Mouse (Mus musculus) embryonic fibroblast, embryonic 13.5 days (primary cell): Measurements from ENCODE around the gene Fgf11. TPM values are rescaled to one million over a fixed set of nuclear protein-coding genes. Genes with fewer than 3 reads are reported as not detected.

Experiments
- H3K27ac ChIP-seq: 2 replicates; pipeline ENCODE4 v1.5.1; 2012; ENCODE audit warnings: low read length, control low read depth, inconsistent platforms; ENCODE audit not compliant: insufficient read depth
- H3K4me1 ChIP-seq: 2 replicates; pipeline ENCODE4 v1.6.1; 2011; ENCODE audit warnings: low read length; ENCODE audit not compliant: control insufficient read depth, insufficient read depth
- H3K4me3 ChIP-seq: 2 replicates; pipeline ENCODE4 v1.5.1; 2011; ENCODE audit warnings: mild to moderate bottlenecking, control low read depth, low read length; ENCODE audit not compliant: insufficient read depth
- CTCF ChIP-seq: IDR thresholded peaks from 2 replicates; pipeline ENCODE4 v1.5.1; 2011; ENCODE audit warnings: mild to moderate bottlenecking, control low read depth, low read length, moderate library complexity, borderline replicate concordance; ENCODE audit not compliant: insufficient read depth
- POLR2A ChIP-seq: IDR thresholded peaks from 2 replicates; pipeline ENCODE4 v1.6.1; 2011; ENCODE audit warnings: low read depth, mild to moderate bottlenecking, control low read depth, low read length, moderate library complexity
- polyA plus RNA-seq: library from polyadenylated mRNA; stranded (reverse); fragments of >200 nt; gene quantifications from 2 replicates; pipeline ENCODE4 v1.2.4, GENCODE M21; 2011; ENCODE audit warnings: low read depth; ENCODE audit not compliant: missing spikeins, insufficient read length

Fgf11 gene
- polyA plus RNA-seq, 1 experiment: 2.5 TPM

GRCm38 (mm10) chr11:69837604-69837951 lies 35.9 kb upstream of the Fgf11 start, which contains the start of gene Nlgn2:
Gene Nlgn2 (minus strand): TSS chr11:69837784.
- H3K4me3 ChIP-seq: peak within 1 kb of the TSS; percentile 76
- peak within 1 kb of the TSS; percentile 35 for H3K27ac ChIP-seq
- peak; percentile 53 for TF ChIP-seq POLR2A
- TF ChIP-seq CTCF: no peak
- peaks cover 3% of the 10 kb centered on the region; the same call in 1 of the 2 replicates for H3K4me1 ChIP-seq

GRCm38 (mm10) chr11:69836703-69837576 lies 35.3 kb upstream of the Fgf11 start:
- peaks cover 3% of the 10 kb centered on the region; the same call in 1 of the 2 replicates for H3K4me1 ChIP-seq
- TF ChIP-seq CTCF (no peak), POLR2A (no peak)
- no peak overlapping the region for H3K27ac ChIP-seq
- H3K4me3 ChIP-seq: peak overlapping the region; percentile 76

DNA sequence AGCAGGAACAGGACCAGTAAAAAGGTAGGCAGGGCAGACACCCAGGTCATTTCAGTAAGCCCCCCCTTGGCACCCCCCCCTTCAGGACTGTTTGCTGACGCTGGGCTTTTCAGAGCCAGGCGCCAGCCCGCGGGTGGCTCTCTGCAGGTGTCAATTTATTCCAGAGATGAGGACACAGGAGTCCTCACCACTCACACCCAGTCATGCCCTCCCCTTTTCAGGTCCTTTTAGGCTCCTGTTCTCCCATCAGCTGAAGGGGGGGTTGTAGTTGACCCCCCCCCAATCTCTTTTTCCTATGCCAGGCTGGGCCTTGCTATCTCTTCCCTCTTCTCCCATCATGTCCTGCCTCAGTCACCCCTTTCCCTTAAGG lies 34.3 kb upstream of the Fgf11 start:
- peak overlapping the region; percentile 76 for H3K4me3 ChIP-seq
- TF ChIP-seq CTCF (no peak), POLR2A (no peak)
- no peak overlapping the region for H3K27ac ChIP-seq
- H3K4me1 ChIP-seq: peaks cover 3% of the 10 kb centered on the region; the same call in 1 of the 2 replicates

DNA sequence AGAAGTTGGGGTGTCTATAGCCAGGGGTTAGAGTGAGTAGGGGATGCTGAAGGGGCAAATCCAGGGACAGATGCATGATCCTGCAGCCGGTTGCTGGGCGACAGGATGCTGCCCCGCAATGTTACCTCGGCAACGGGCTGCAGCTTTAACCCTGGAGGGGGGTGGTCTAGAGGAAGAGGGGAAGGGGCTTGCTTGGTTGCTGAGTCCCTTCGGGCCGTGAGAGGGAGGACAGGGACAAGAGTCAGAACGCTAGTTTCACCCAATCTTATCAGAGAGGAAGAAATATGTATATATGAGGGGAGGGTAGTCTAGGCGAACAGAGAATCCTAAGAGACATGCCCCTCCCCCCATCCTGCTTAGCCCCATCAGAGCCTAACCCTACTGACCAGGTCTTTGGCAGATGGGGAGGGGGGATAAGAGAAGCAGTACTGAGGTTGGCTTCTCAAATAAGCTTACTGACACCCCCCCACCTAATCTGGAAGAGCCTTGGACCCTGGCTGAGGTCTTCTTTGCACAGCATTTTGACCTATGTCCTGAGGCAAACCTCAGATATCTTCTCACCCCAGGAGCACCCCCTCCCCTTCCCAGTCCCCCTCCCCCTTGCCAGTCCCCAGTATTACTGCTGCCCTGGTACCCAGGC lies 33.8 kb upstream of the Fgf11 start:
- TF ChIP-seq POLR2A (no peak), CTCF (no peak)
- Histone ChIP-seq H3K4me3 (no peak overlapping the region), H3K4me1 (peaks cover 3% of the 10 kb centered on the region; the same call in 1 of the 2 replicates), H3K27ac (no peak overlapping the region)

- TF ChIP-seq CTCF: no peak
- no peak for TF ChIP-seq POLR2A
- Histone ChIP-seq H3K4me1 (peaks cover 3% of the 10 kb centered on the region; the same call in 1 of the 2 replicates), H3K27ac (no peak overlapping the region), H3K4me3 (no peak overlapping the region)
Observed at GRCm38 (mm10) chr11:69834001-69834549, 32.4 kb upstream of the Fgf11 start.

DNA sequence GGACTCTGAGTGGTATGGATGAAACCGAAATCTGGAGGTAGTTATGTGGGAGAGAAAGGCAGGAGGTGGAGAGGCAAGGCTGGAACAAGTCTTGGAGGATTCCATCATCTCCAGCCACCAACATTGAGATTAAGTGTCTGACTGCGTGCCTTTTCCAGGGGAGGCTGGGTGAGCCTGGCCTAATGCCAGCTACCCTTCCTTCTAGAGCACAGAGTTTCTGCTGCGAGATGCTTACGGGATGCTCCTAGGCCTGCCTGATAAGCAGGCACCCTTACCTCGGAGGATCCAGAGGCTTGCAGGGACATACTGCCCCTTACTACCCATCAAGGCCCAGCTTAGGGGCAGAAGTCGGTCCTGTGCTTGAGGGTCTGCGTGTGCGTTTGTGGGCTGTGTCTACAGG lies 31.9 kb upstream of the Fgf11 start:
- no peak overlapping the region for H3K27ac ChIP-seq

DNA sequence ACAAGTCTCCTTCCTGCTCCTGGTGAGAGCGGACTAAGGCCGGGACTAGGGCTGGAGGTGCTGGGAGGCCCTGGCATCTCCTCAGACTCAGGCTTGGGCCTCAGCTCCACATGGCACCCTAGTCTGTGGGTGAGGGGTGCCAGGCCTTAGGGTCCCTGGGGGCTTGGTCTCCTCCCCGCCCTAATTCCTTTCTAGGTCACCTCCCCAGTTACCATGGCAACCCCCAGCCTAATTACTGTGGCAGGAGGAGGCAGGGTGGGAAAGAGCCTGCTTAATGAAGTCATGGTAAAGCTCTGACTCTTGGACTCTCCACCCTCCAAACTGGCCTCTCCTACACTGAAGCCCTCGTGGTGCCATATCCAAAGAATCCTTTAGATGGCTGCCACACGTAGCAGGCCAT lies 27.2 kb upstream of the Fgf11 start:
- Histone ChIP-seq H3K4me1 (no peaks in the 10 kb centered on the region), H3K4me3 (no peak overlapping the region), H3K27ac (no peak overlapping the region)
- TF ChIP-seq POLR2A (no peak), CTCF (no peak)

More for the DNA sequence above, 31.9 kb upstream of the Fgf11 start:
- Histone ChIP-seq H3K4me1 (peaks cover 3% of the 10 kb centered on the region; the same call in 1 of the 2 replicates), H3K4me3 (no peak overlapping the region)
- TF ChIP-seq CTCF (no peak), POLR2A (no peak)

DNA sequence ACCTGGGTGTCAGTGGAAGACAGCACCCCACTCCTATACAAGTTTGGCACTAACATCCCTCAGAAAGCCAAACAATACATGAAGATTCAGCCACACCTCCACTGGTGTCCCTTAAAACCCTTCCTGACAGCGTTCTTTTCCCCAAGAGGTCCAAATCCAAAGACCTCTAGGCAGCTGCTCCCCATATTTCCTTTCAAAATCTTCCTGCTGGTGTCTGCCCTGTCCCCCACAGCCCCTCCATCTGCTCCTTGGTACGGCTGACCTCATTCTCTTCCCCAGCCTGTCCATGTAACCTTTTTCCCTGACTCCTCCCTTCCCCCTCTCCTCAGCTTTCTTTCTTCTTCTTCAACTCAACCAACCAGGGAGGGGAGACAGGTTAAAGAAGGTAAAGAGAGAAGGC lies 21.8 kb upstream of the Fgf11 start:
- TF ChIP-seq CTCF (no peak), POLR2A (no peak)
- Histone ChIP-seq H3K27ac (no peak overlapping the region), H3K4me3 (no peak overlapping the region), H3K4me1 (no peaks in the 10 kb centered on the region)

GRCm38 (mm10) chr11:69822080-69822479 lies 20.4 kb upstream of the Fgf11 start, which contains the start of gene Spem1:
Gene Spem1 (minus strand): TSS chr11:69822180.
- no peaks in the 10 kb centered on the region for H3K4me1 ChIP-seq
- TF ChIP-seq POLR2A (no peak), CTCF (no peak)
- no peak within 1 kb of the TSS for H3K27ac ChIP-seq
- no peak within 1 kb of the TSS for H3K4me3 ChIP-seq

DNA sequence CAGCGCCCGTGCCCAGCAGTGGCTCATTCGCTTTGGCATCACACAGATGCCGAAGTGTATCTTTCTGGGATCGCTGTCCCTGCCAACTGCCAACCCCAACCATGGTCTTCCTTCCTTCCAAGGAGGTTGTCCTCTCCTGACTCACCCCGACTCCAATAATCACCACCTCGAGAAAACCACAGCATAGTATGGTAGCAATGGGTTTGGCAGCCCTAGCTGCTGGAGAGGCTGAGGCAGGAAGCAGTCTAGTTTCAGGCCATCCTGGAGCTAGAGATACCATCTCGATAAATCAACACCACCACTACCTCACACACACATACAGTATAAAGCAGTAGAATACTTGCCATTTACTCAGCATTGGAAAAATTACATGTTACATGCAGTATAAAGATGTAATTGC lies 17.2 kb upstream of the Fgf11 start:
- TF ChIP-seq POLR2A (no peak), CTCF (no peak)
- Histone ChIP-seq H3K27ac (no peak overlapping the region), H3K4me1 (no peaks in the 10 kb centered on the region), H3K4me3 (no peak overlapping the region)
